Mouse (Mus musculus) hindbrain, embryonic 10.5 days (tissue): ENCODE measurements around the gene Amph. TPM values are rescaled to one million over a fixed set of nuclear protein-coding genes. Genes with fewer than 3 reads are reported as not detected.

Source experiments
- DNase-seq: peaks from one replicate; pipeline ENCODE4 v3.0.0-alpha.2; 2017; ENCODE audit warnings: low spot score
- H3K27ac ChIP-seq: fragments of 300-500 bp; sonication (generic); 2 replicates; pipeline ENCODE4 v1.5.1; 2016; ENCODE audit warnings: mild to moderate bottlenecking, moderate library complexity
- H3K27me3 ChIP-seq: fragments of 300-500 bp; sonication (generic); 2 replicates; pipeline ENCODE4 v1.6.1; 2016; ENCODE audit warnings: mild to moderate bottlenecking; ENCODE audit not compliant: poor library complexity, insufficient read depth, severe bottlenecking
- H3K36me3 ChIP-seq: fragments of 300-500 bp; sonication (generic); 2 replicates; pipeline ENCODE4 v1.6.1; 2016; ENCODE audit warnings: mild to moderate bottlenecking, moderate library complexity
- H3K4me1 ChIP-seq: fragments of 300-500 bp; sonication (generic); replicated peaks from 2 replicates; pipeline ENCODE4 v1.6.1; 2016; ENCODE audit warnings: mild to moderate bottlenecking
- H3K4me3 ChIP-seq: fragments of 300-500 bp; sonication (generic); 2 replicates; pipeline ENCODE4 v1.5.1; 2016; ENCODE audit warnings: mild to moderate bottlenecking, moderate library complexity
- H3K9me3 ChIP-seq: fragments of 300-500 bp; sonication (generic); 2 replicates; pipeline ENCODE4 v1.6.1; 2016; ENCODE audit warnings: mild to moderate bottlenecking, moderate library complexity
- WGBS: fragments of 180-500 bp; shearing (Covaris S2); methylation state at CpG from one replicate; pipeline ENCODE4 v1.1.7; 2016; 5-methylcytosine and 5-hydroxymethylcytosine counted together
- polyA plus RNA-seq: library from polyadenylated mRNA; unstranded; fragments of >200 nt; fragmentation: Nextera tagmentation; extraction: Ambion mirVana; gene quantifications from 2 replicates; pipeline ENCODE4 v1.2.1, GENCODE M21; 2016

Amph gene
- polyA plus RNA-seq, 1 experiment from 2014 or later, result 8.9 TPM

GRCm38 (mm10) chr13:18987266-18987665 is 39.3 kb downstream of the Amph start:
- no peak overlapping the region for H3K27ac ChIP-seq
- peaks cover 16% of the 10 kb centered on the region for H3K27me3 ChIP-seq
- 36% methylated on average over 4 of the region's 4 CpGs for WGBS
- DNase-seq, result no peak
- H3K36me3 ChIP-seq, result no peaks in the 10 kb centered on the region
- no peaks in the 10 kb centered on the region for H3K9me3 ChIP-seq
- no peak overlapping the region for H3K4me3 ChIP-seq
- peaks cover 10% of the 10 kb centered on the region for H3K4me1 ChIP-seq

GRCm38 (mm10) chr13:18988323-18988722 is 40.3 kb downstream of the Amph start:
- DNase-seq, result no peak
- 63% methylated on average over 4 of the region's 4 CpGs for WGBS

GRCm38 (mm10) chr13:18989185-18989714 is 41.2 kb downstream of the Amph start:
- Histone ChIP-seq H3K27me3 (peaks cover 16% of the 10 kb centered on the region), H3K4me3 (no peak overlapping the region), H3K9me3 (no peaks in the 10 kb centered on the region), H3K4me1 (peaks cover 10% of the 10 kb centered on the region), H3K27ac (no peak overlapping the region), H3K36me3 (no peaks in the 10 kb centered on the region)
- 33% methylated on average over 8 of the region's 8 CpGs for WGBS
- peak; percentile 12 for DNase-seq

More at GRCm38 (mm10) chr13:18988323-18988722, 40.3 kb downstream of the Amph start:
- Histone ChIP-seq H3K9me3 (no peaks in the 10 kb centered on the region), H3K27me3 (peaks cover 16% of the 10 kb centered on the region), H3K27ac (no peak overlapping the region), H3K36me3 (no peaks in the 10 kb centered on the region), H3K4me3 (no peak overlapping the region), H3K4me1 (peaks cover 10% of the 10 kb centered on the region)

GRCm38 (mm10) chr13:19002502-19002901 is 54.5 kb downstream of the Amph start:
- no peak for DNase-seq
- Histone ChIP-seq H3K4me1 (no peaks in the 10 kb centered on the region), H3K27me3 (no peaks in the 10 kb centered on the region), H3K9me3 (no peaks in the 10 kb centered on the region), H3K36me3 (no peaks in the 10 kb centered on the region), H3K4me3 (no peak overlapping the region), H3K27ac (no peak overlapping the region)
- WGBS, result 94% methylated on average over 9 of the region's 9 CpGs

- WGBS, result 71% methylated on average over 5 of the region's 5 CpGs
- H3K4me3 ChIP-seq, result no peak overlapping the region
- H3K27me3 ChIP-seq, result no peaks in the 10 kb centered on the region
- H3K9me3 ChIP-seq, result no peaks in the 10 kb centered on the region
- no peak for DNase-seq
- no peak overlapping the region for H3K27ac ChIP-seq
- no peaks in the 10 kb centered on the region for H3K36me3 ChIP-seq
- H3K4me1 ChIP-seq, result no peaks in the 10 kb centered on the region
These were observed 56.4 kb downstream of the Amph start for GRCm38 (mm10) chr13:19004406-19004805.

- H3K4me3 ChIP-seq, result no peak overlapping the region
- H3K4me1 ChIP-seq, result no peaks in the 10 kb centered on the region
- H3K27me3 ChIP-seq, result no peaks in the 10 kb centered on the region
- H3K36me3 ChIP-seq, result no peaks in the 10 kb centered on the region
- no peaks in the 10 kb centered on the region for H3K9me3 ChIP-seq
- 72% methylated on average over 3 of the region's 3 CpGs for WGBS
- H3K27ac ChIP-seq, result no peak overlapping the region
- DNase-seq, result no peak
These were observed 60.4 kb downstream of the Amph start for GRCm38 (mm10) chr13:19008440-19008839.

GRCm38 (mm10) chr13:19014825-19015375 is 66.9 kb downstream of the Amph start:
- 90% methylated on average over 4 of the region's 4 CpGs for WGBS
- DNase-seq, result no peak
- no peaks in the 10 kb centered on the region for H3K9me3 ChIP-seq

GRCm38 (mm10) chr13:19021529-19021928 is 73.5 kb downstream of the Amph start:
- no peak overlapping the region for H3K27ac ChIP-seq
- H3K27me3 ChIP-seq, result no peaks in the 10 kb centered on the region
- H3K4me1 ChIP-seq, result no peaks in the 10 kb centered on the region
- 82% methylated on average over 2 of the region's 2 CpGs for WGBS
- DNase-seq, result no peak
- no peaks in the 10 kb centered on the region for H3K9me3 ChIP-seq
- no peak overlapping the region for H3K4me3 ChIP-seq
- H3K36me3 ChIP-seq, result no peaks in the 10 kb centered on the region

More at GRCm38 (mm10) chr13:19014825-19015375, 66.9 kb downstream of the Amph start:
- no peaks in the 10 kb centered on the region for H3K4me1 ChIP-seq
- H3K36me3 ChIP-seq, result no peaks in the 10 kb centered on the region
- H3K27ac ChIP-seq, result no peak overlapping the region
- H3K4me3 ChIP-seq, result no peak overlapping the region
- no peaks in the 10 kb centered on the region for H3K27me3 ChIP-seq

GRCm38 (mm10) chr13:19022310-19022709 is 74.3 kb downstream of the Amph start:
- no peak for DNase-seq
- H3K4me1 ChIP-seq, result no peaks in the 10 kb centered on the region
- 86% methylated on average over 3 of the region's 3 CpGs for WGBS

GRCm38 (mm10) chr13:19025091-19025688 is 77.2 kb downstream of the Amph start:
- DNase-seq, result no peak
- Histone ChIP-seq H3K4me1 (no peaks in the 10 kb centered on the region), H3K4me3 (no peak overlapping the region), H3K36me3 (no peaks in the 10 kb centered on the region), H3K27me3 (no peaks in the 10 kb centered on the region), H3K9me3 (no peaks in the 10 kb centered on the region), H3K27ac (no peak overlapping the region)
- WGBS, result 86% methylated on average over 2 of the region's 2 CpGs

More at GRCm38 (mm10) chr13:19022310-19022709, 74.3 kb downstream of the Amph start:
- no peaks in the 10 kb centered on the region for H3K27me3 ChIP-seq
- H3K4me3 ChIP-seq, result no peak overlapping the region
- no peak overlapping the region for H3K27ac ChIP-seq
- no peaks in the 10 kb centered on the region for H3K36me3 ChIP-seq
- no peaks in the 10 kb centered on the region for H3K9me3 ChIP-seq

- H3K36me3 ChIP-seq, result no peaks in the 10 kb centered on the region
- no peak for DNase-seq
- no peak overlapping the region for H3K27ac ChIP-seq
- 91% methylated on average over 4 of the region's 4 CpGs for WGBS
- no peaks in the 10 kb centered on the region for H3K9me3 ChIP-seq
- no peak overlapping the region for H3K4me3 ChIP-seq
- no peaks in the 10 kb centered on the region for H3K4me1 ChIP-seq
- no peaks in the 10 kb centered on the region for H3K27me3 ChIP-seq
These were observed 77.9 kb downstream of the Amph start for GRCm38 (mm10) chr13:19025906-19026305.

- H3K36me3 ChIP-seq, result no peaks in the 10 kb centered on the region
- no peak for DNase-seq
- H3K9me3 ChIP-seq, result no peaks in the 10 kb centered on the region
- H3K4me1 ChIP-seq, result no peaks in the 10 kb centered on the region
- no peaks in the 10 kb centered on the region for H3K27me3 ChIP-seq
- H3K27ac ChIP-seq, result no peak overlapping the region
- no peak overlapping the region for H3K4me3 ChIP-seq
- WGBS, result 87% methylated on average over 3 of the region's 3 CpGs
These were observed 78.9 kb downstream of the Amph start for GRCm38 (mm10) chr13:19026923-19027322.

GRCm38 (mm10) chr13:19027766-19028350 is 79.9 kb downstream of the Amph start:
- Histone ChIP-seq H3K27me3 (no peaks in the 10 kb centered on the region), H3K27ac (no peak overlapping the region), H3K9me3 (no peaks in the 10 kb centered on the region), H3K4me3 (no peak overlapping the region), H3K4me1 (no peaks in the 10 kb centered on the region), H3K36me3 (no peaks in the 10 kb centered on the region)
- WGBS, result 80% methylated on average over 6 of the region's 6 CpGs
- no peak for DNase-seq
